Mouse (Mus musculus): ENCODE results near the gene Anapc13. TPM values are rescaled to one million over a fixed set of nuclear protein-coding genes. Genes with fewer than 3 reads are reported as not detected.

The Anapc13 gene
- polyA plus RNA-seq (2016; fragmentation: Nextera tagmentation; extraction: Ambion mirVana): 163 and 191 TPM in 2 replicates

GRCm38 (mm10) chr9:102625983-102626838 lies at the start of gene Anapc13, which contains the start of gene Cep63:
Gene Anapc13, plus strand, starts transcription at chr9:102626296.
Gene Cep63, minus strand, starts transcription at chr9:102626534.
- Histone ChIP-seq H3K36me3 (peaks cover 8% of the 10 kb centered on the region; the same call in 1 of the 2 replicates), H3K4me3 (peak within 1 kb of the TSS; percentile 93), H3K4me1 (replicated peaks) (peaks cover 18% of the 10 kb centered on the region), H3K9me3 (no peaks in the 10 kb centered on the region), H3K27ac (peak within 1 kb of the TSS; percentile 100), H3K27me3 (ENCODE audit: insufficient read depth, poor library complexity, severe bottlenecking) (no peaks in the 10 kb centered on the region)
- DNase-seq (ENCODE audit: low spot score): peak; percentile 98
- WGBS: under 1% methylated on average over 84 of the region's 84 CpGs

- no peak for DNase-seq (ENCODE audit: low spot score)
- Histone ChIP-seq H3K4me1 (replicated peaks) (peaks cover 13% of the 10 kb centered on the region), H3K36me3 (no peaks in the 10 kb centered on the region), H3K4me3 (no peak overlapping the region), H3K9me3 (no peaks in the 10 kb centered on the region), H3K27ac (no peak overlapping the region), H3K27me3 (ENCODE audit: insufficient read depth, poor library complexity, severe bottlenecking) (no peaks in the 10 kb centered on the region)
- 82% methylated on average over 5 of the region's 5 CpGs for WGBS
Measured at GRCm38 (mm10) chr9:102577480-102577879, 48.6 kb upstream of the Anapc13 start.

GRCm38 (mm10) chr9:102581921-102582469 lies 44.1 kb upstream of the Anapc13 start:
- Histone ChIP-seq H3K9me3 (no peaks in the 10 kb centered on the region), H3K27me3 (ENCODE audit: insufficient read depth, poor library complexity, severe bottlenecking) (no peaks in the 10 kb centered on the region), H3K27ac (no peak overlapping the region), H3K4me3 (no peak overlapping the region), H3K36me3 (peaks cover 28% of the 10 kb centered on the region), H3K4me1 (replicated peaks) (no peaks in the 10 kb centered on the region)
- 88% methylated on average over 12 of the region's 12 CpGs for whole genome bisulfite sequencing
- no peak for DNase-seq (ENCODE audit: low spot score)

- DNase-seq (ENCODE audit: low spot score): no peak
- Histone ChIP-seq H3K36me3 (peaks cover 54% of the 10 kb centered on the region), H3K27ac (no peak overlapping the region), H3K27me3 (ENCODE audit: insufficient read depth, poor library complexity, severe bottlenecking) (no peaks in the 10 kb centered on the region), H3K4me3 (no peak overlapping the region), H3K9me3 (no peaks in the 10 kb centered on the region), H3K4me1 (replicated peaks) (no peaks in the 10 kb centered on the region)
- WGBS: 75% methylated on average over 5 of the region's 5 CpGs
Measured at GRCm38 (mm10) chr9:102587347-102587746, 38.7 kb upstream of the Anapc13 start.

- peak; percentile 10 for DNase-seq (ENCODE audit: low spot score)
- Histone ChIP-seq H3K36me3 (peaks cover 63% of the 10 kb centered on the region), H3K4me3 (no peak overlapping the region), H3K4me1 (replicated peaks) (peaks cover 17% of the 10 kb centered on the region), H3K9me3 (no peaks in the 10 kb centered on the region), H3K27ac (no peak overlapping the region), H3K27me3 (ENCODE audit: insufficient read depth, poor library complexity, severe bottlenecking) (no peaks in the 10 kb centered on the region)
- 46% methylated on average over 6 of the region's 6 CpGs for WGBS
Measured at GRCm38 (mm10) chr9:102594667-102595393, 31.3 kb upstream of the Anapc13 start.

- Histone ChIP-seq H3K27me3 (ENCODE audit: insufficient read depth, poor library complexity, severe bottlenecking) (no peaks in the 10 kb centered on the region), H3K36me3 (peaks cover 67% of the 10 kb centered on the region), H3K4me3 (no peak overlapping the region), H3K4me1 (replicated peaks) (peaks cover 17% of the 10 kb centered on the region), H3K9me3 (no peaks in the 10 kb centered on the region), H3K27ac (no peak overlapping the region)
- WGBS: 80% methylated on average over 8 of the region's 8 CpGs
- no peak for DNase-seq (ENCODE audit: low spot score)
Measured at GRCm38 (mm10) chr9:102595662-102596436, 30.2 kb upstream of the Anapc13 start.

GRCm38 (mm10) chr9:102601187-102601586 lies 24.9 kb upstream of the Anapc13 start:
- WGBS: 90% methylated on average over 2 of the region's 2 CpGs
- Histone ChIP-seq H3K9me3 (no peaks in the 10 kb centered on the region), H3K4me3 (no peak overlapping the region), H3K27ac (no peak overlapping the region), H3K4me1 (replicated peaks) (no peaks in the 10 kb centered on the region), H3K36me3 (peaks cover 49% of the 10 kb centered on the region), H3K27me3 (ENCODE audit: insufficient read depth, poor library complexity, severe bottlenecking) (no peaks in the 10 kb centered on the region)
- no peak for DNase-seq (ENCODE audit: low spot score)

GRCm38 (mm10) chr9:102601666-102602065 lies 24.4 kb upstream of the Anapc13 start:
- DNase-seq (ENCODE audit: low spot score): no peak
- Histone ChIP-seq H3K36me3 (peaks cover 47% of the 10 kb centered on the region), H3K9me3 (no peaks in the 10 kb centered on the region), H3K4me3 (no peak overlapping the region), H3K27ac (no peak overlapping the region), H3K27me3 (ENCODE audit: insufficient read depth, poor library complexity, severe bottlenecking) (no peaks in the 10 kb centered on the region), H3K4me1 (replicated peaks) (no peaks in the 10 kb centered on the region)
- 88% methylated on average over 2 of the region's 2 CpGs for WGBS

- WGBS: 88% methylated on average over 6 of the region's 6 CpGs
- Histone ChIP-seq H3K27ac (no peak overlapping the region), H3K36me3 (peaks cover 50% of the 10 kb centered on the region), H3K27me3 (ENCODE audit: insufficient read depth, poor library complexity, severe bottlenecking) (no peaks in the 10 kb centered on the region), H3K9me3 (no peaks in the 10 kb centered on the region), H3K4me1 (replicated peaks) (no peaks in the 10 kb centered on the region), H3K4me3 (no peak overlapping the region)
- DNase-seq (ENCODE audit: low spot score): no peak
Measured at GRCm38 (mm10) chr9:102605162-102605561, 20.9 kb upstream of the Anapc13 start.

GRCm38 (mm10) chr9:102607471-102607870 lies 18.6 kb upstream of the Anapc13 start:
- 64% methylated on average over 5 of the region's 5 CpGs for WGBS
- H3K36me3 ChIP-seq: peaks cover 52% of the 10 kb centered on the region

GRCm38 (mm10) chr9:102609221-102609620 lies 16.9 kb upstream of the Anapc13 start:
- no peak for DNase-seq (ENCODE audit: low spot score)
- Histone ChIP-seq H3K27me3 (ENCODE audit: insufficient read depth, poor library complexity, severe bottlenecking) (no peaks in the 10 kb centered on the region), H3K4me1 (replicated peaks) (no peaks in the 10 kb centered on the region), H3K4me3 (no peak overlapping the region), H3K9me3 (no peaks in the 10 kb centered on the region), H3K36me3 (peaks cover 64% of the 10 kb centered on the region), H3K27ac (no peak overlapping the region)
- WGBS: 92% methylated on average over 3 of the region's 3 CpGs

More at GRCm38 (mm10) chr9:102607471-102607870, 18.6 kb upstream of the Anapc13 start:
- Histone ChIP-seq H3K27ac (no peak overlapping the region), H3K4me1 (replicated peaks) (no peaks in the 10 kb centered on the region), H3K4me3 (no peak overlapping the region), H3K9me3 (no peaks in the 10 kb centered on the region), H3K27me3 (ENCODE audit: insufficient read depth, poor library complexity, severe bottlenecking) (no peaks in the 10 kb centered on the region)
- no peak for DNase-seq (ENCODE audit: low spot score)

- H3K36me3 ChIP-seq: peaks cover 83% of the 10 kb centered on the region
- DNase-seq (ENCODE audit: low spot score): no peak
- no peaks in the 10 kb centered on the region for H3K9me3 ChIP-seq
- H3K4me3 ChIP-seq: no peak overlapping the region
- no peaks in the 10 kb centered on the region for H3K27me3 ChIP-seq (ENCODE audit: insufficient read depth, poor library complexity, severe bottlenecking)
- no peaks in the 10 kb centered on the region for H3K4me1 ChIP-seq (replicated peaks)
- H3K27ac ChIP-seq: no peak overlapping the region
- 90% methylated on average over 3 of the region's 3 CpGs for WGBS
Measured at GRCm38 (mm10) chr9:102615071-102615470, 11.0 kb upstream of the Anapc13 start.

All from hindbrain, embryonic 10.5 days (tissue).